In genomic region chr8:90314312-90314711, GRCm38 (mm10) we compare ENCODE assay signal across 19 mouse cellular contexts. TPM values are rescaled to one million over a fixed set of nuclear protein-coding genes. Genes with fewer than 3 reads are reported as not detected.
"Had no signal": no experiment of that assay in that cellular context is flagged by ENCODE, and none has a peak within 500 bp of the region (broad histone marks: within the 10 kb centered on the region; RNA-seq: fewer than 3 reads in every experiment).

No protein-coding gene starts in this region.

- H3K4me1 ChIP-seq: lung, embryonic 15.5 days; megakaryocyte, embryonic 14.5 days; neural tube, embryonic 12.5 days had no signal

- H3K27ac ChIP-seq: lung, embryonic 15.5 days; macrophage; neural tube, embryonic 12.5 days had no signal

- H3K27me3 ChIP-seq: lung, embryonic 15.5 days; megakaryocyte, embryonic 14.5 days; neural tube, embryonic 12.5 days had no signal

- H3K9me3 ChIP-seq: lung, embryonic 15.5 days; neural tube, embryonic 12.5 days had no signal

- H3K4me3 ChIP-seq: lung, embryonic 15.5 days; megakaryocyte, embryonic 14.5 days; neural tube, embryonic 12.5 days had no signal

- DNase-seq: lung, adult 2 months; lung, postnatal 14 days; lung, postnatal 36 days; retina, postnatal 1 day; right cerebral cortex, adult 18-20 months; right cerebral cortex, postnatal 25 days; right cerebral cortex, postnatal 4 days; spleen, adult 18-20 months; thymus, adult 18-20 months; thymus, postnatal 14 days; thymus, postnatal 36 days had no signal

- H3K4me2 ChIP-seq: lung, embryonic 15.5 days; midbrain, embryonic 11.5 days; neural tube, embryonic 12.5 days had no signal

- H3K36me3 ChIP-seq: lung, embryonic 15.5 days had no signal

- H3K9ac ChIP-seq: lung, embryonic 15.5 days; neural tube, embryonic 12.5 days had no signal

- ATAC-seq: lung, postnatal 0 days had no signal

RNA-seq across cellular contexts. Expression of gene Tox3, which starts 33.8 kb away (rescaled TPM):
- total RNA-seq: megakaryocyte progenitor cell, adult 5-6 weeks; monocyte, adult 5-6 weeks had no signal
- polyA plus RNA-seq: macrophage had no signal
